Mouse (Mus musculus): Measurements from ENCODE around the gene Pdzrn4. TPM values are rescaled to one million over a fixed set of nuclear protein-coding genes. Genes with fewer than 3 reads are reported as not detected.

The Pdzrn4 gene
- total RNA-seq, 1 experiment from 2014 or later: not detected

GRCm38 (mm10) chr15:92805934-92806333 lies 409.3 kb downstream of the Pdzrn4 start:
- no peak for ATAC-seq (replicated peaks; ENCODE audit: insufficient number of reproducible peaks, low FRiP score, low TSS enrichment, poor library complexity, severe bottlenecking)

- ATAC-seq (replicated peaks; ENCODE audit: insufficient number of reproducible peaks, low FRiP score, low TSS enrichment, poor library complexity, severe bottlenecking): no peak
These were observed 409.7 kb downstream of the Pdzrn4 start for GRCm38 (mm10) chr15:92806352-92806751.

All from monocyte, adult 5-6 weeks (primary cell).